Mouse (Mus musculus) testis, adult 2 months (tissue): ENCODE data around the gene Camta1.

Experiments used
- CTCF ChIP-seq: fragments of 200-500 bp; IDR thresholded peaks from 2 replicates; pipeline ENCODE4 v1.5.1; 2012; ENCODE audit warnings: low read depth, mild to moderate bottlenecking, inconsistent platforms, low read length, moderate library complexity; ENCODE audit not compliant: control insufficient read depth, insufficient read depth, insufficient replicate concordance
- POLR2A ChIP-seq: fragments of 200-500 bp; IDR thresholded peaks from 2 replicates; pipeline ENCODE4 v1.6.1; 2012; ENCODE audit warnings: low read depth, mild to moderate bottlenecking, inconsistent platforms, low read length, moderate library complexity; ENCODE audit not compliant: control insufficient read depth

DNA sequence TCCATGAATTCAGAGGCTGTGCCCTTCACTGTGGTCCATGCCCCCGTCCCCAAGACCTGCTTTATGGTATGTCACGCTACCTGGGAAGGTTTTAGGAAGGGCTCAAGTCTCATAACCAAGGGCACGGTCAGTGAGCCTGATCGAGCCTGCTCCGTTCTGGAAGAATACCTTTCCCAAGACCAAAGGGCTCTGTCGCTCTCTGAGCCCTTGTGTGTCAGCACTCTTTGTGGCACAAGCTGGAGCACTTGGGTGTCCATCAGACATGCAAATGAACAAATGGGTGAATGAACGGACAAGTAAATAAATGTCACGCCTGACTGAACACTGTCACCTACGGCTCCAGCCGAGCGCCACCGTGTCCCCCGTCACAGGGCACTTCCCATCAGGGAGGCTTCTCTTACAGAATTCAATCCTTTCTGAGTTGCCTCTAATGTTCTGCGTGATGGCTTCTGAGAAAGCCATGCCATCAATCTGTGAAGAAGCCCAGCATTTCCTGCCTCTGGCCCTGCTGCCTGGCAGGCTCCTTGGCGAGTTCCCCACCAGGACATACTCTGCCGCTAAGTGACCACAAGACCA, 386.7 kb downstream of the Camta1 start:
- TF ChIP-seq CTCF = no peak
- no peak for TF ChIP-seq POLR2A
